In genomic region chr17:71003112-71003511, GRCm38 (mm10) we compare ENCODE assay signal across 8 mouse cellular contexts. TPM values are rescaled to one million over a fixed set of nuclear protein-coding genes. Genes with fewer than 3 reads are reported as not detected.
DNase-seq lines count a peak whose midpoint lies in the region; ATAC-seq and TF ChIP-seq lines count a peak whose summit lies in the region.

No protein-coding gene starts in this region.

- no peak for DNase-seq in kidney, postnatal 0 days (ENCODE audit: low spot score)
- DNase-seq in kidney, adult 11 months, result no peak
- no peak for DNase-seq in embryonic facial prominence, embryonic 14.5 days (ENCODE audit: low spot score)
- no peak for DNase-seq in embryo, embryonic 10.5 days (ENCODE audit: low spot score)
- DNase-seq in adipocyte (ENCODE audit: low spot score), result no peak
- DNase-seq in cerebellum, adult 2 months, result no peak

- H3K9ac ChIP-seq in kidney, postnatal 0 days (ENCODE audit: low read depth, low read length), result peak overlapping the region; percentile 41; the same call in 1 of the 2 replicates
- H3K9ac ChIP-seq in embryonic facial prominence, embryonic 14.5 days (ENCODE audit: low read depth, low read length), result peak overlapping the region; percentile 97
- H3K9ac ChIP-seq in intestine, embryonic 15.5 days, result no peak overlapping the region

- 53% methylated on average over 4 of the region's 4 CpGs for WGBS in kidney, postnatal 0 days
- 44% methylated on average over 4 of the region's 4 CpGs for WGBS in embryonic facial prominence, embryonic 14.5 days
- WGBS in intestine, embryonic 15.5 days, result 46% methylated on average over 4 of the region's 4 CpGs
- WGBS in cerebellum, adult 2 months, result 74% methylated on average over 4 of the region's 4 CpGs

- ATAC-seq in kidney, postnatal 0 days (replicated peaks; ENCODE audit: low FRiP score, low read depth), result no peak
- no peak for ATAC-seq in embryonic facial prominence, embryonic 14.5 days (ENCODE audit: low read depth)
- no peak for ATAC-seq in intestine, embryonic 15.5 days

- H3ac ChIP-seq in myocyte (ENCODE audit: control insufficient read depth, insufficient read length), result no peak overlapping the region

- H3K4me3 ChIP-seq in kidney, postnatal 0 days (replicated peaks; ENCODE audit: low read depth, low read length), result peak overlapping the region; percentile 89
- peak overlapping the region; percentile 96 for H3K4me3 ChIP-seq in embryonic facial prominence, embryonic 14.5 days (ENCODE audit: low read depth, low read length)
- H3K4me3 ChIP-seq in intestine, embryonic 15.5 days (replicated peaks), result no peak overlapping the region
- peak overlapping the region; percentile 85 for H3K4me3 ChIP-seq in myocyte
- H3K4me3 ChIP-seq in cerebellum, adult 2 months (replicated peaks; ENCODE audit: insufficient read depth, low read depth, low read length), result no peak overlapping the region

- H3K9me3 ChIP-seq in kidney, postnatal 0 days (replicated peaks; ENCODE audit: low read length), result no peaks in the 10 kb centered on the region
- H3K9me3 ChIP-seq in embryonic facial prominence, embryonic 14.5 days (ENCODE audit: control insufficient read depth, low read length), result no peaks in the 10 kb centered on the region
- no peaks in the 10 kb centered on the region for H3K9me3 ChIP-seq in intestine, embryonic 15.5 days

- TF ChIP-seq POLR2A in myocyte (IDR thresholded peaks at IDR 0.05; ENCODE audit: insufficient read length, low read depth), result peak; percentile 37
- no peak for TF ChIP-seq POLR2A in cerebellum, adult 2 months (IDR thresholded peaks at IDR 0.05; ENCODE audit: borderline replicate concordance, insufficient read depth, low read length)

- peaks cover 24% of the 10 kb centered on the region; the same call in 1 of the 2 replicates for H3K4me1 ChIP-seq in kidney, postnatal 0 days (replicated peaks; ENCODE audit: insufficient read depth, low read length)
- H3K4me1 ChIP-seq in embryonic facial prominence, embryonic 14.5 days (ENCODE audit: control insufficient read depth, insufficient read depth, low read length), result peaks cover 28% of the 10 kb centered on the region
- peaks cover 15% of the 10 kb centered on the region for H3K4me1 ChIP-seq in intestine, embryonic 15.5 days (replicated peaks)
- no peaks in the 10 kb centered on the region for H3K4me1 ChIP-seq in cerebellum, adult 2 months (ENCODE audit: control insufficient read depth, insufficient read depth, low read length)

- peaks cover 38% of the 10 kb centered on the region for H3K79me2 ChIP-seq in myocyte (ENCODE audit: control insufficient read depth, insufficient read depth)

- peak overlapping the region; percentile 100 for H3K27ac ChIP-seq in kidney, postnatal 0 days
- H3K27ac ChIP-seq in embryonic facial prominence, embryonic 14.5 days (replicated peaks; ENCODE audit: low read depth, low read length), result peak overlapping the region; percentile 100
- peak overlapping the region; percentile 100 for H3K27ac ChIP-seq in intestine, embryonic 15.5 days
- H3K27ac ChIP-seq in cerebellum, adult 2 months (ENCODE audit: insufficient read depth, low read length), result no peak overlapping the region

- H3K27me3 ChIP-seq in kidney, postnatal 0 days (ENCODE audit: insufficient read depth, low read length), result no peaks in the 10 kb centered on the region
- H3K27me3 ChIP-seq in embryonic facial prominence, embryonic 14.5 days (replicated peaks; ENCODE audit: control insufficient read depth, insufficient read depth, low read length), result no peaks in the 10 kb centered on the region
- H3K27me3 ChIP-seq in intestine, embryonic 15.5 days (replicated peaks), result no peaks in the 10 kb centered on the region
- no peaks in the 10 kb centered on the region for H3K27me3 ChIP-seq in myocyte (ENCODE audit: control insufficient read depth, insufficient read depth, insufficient read length)
- H3K27me3 ChIP-seq in cerebellum, adult 2 months (ENCODE audit: control insufficient read depth, insufficient read depth, low read length), result no peaks in the 10 kb centered on the region

- peak overlapping the region; percentile 54 for H3K4me2 ChIP-seq in kidney, postnatal 0 days (ENCODE audit: low read length)
- H3K4me2 ChIP-seq in embryonic facial prominence, embryonic 14.5 days (ENCODE audit: low read depth, low read length), result peak overlapping the region; percentile 74
- peak overlapping the region; percentile 60 for H3K4me2 ChIP-seq in intestine, embryonic 15.5 days (replicated peaks)
- peak overlapping the region; percentile 64 for H3K4me2 ChIP-seq in myocyte (ENCODE audit: low read depth)

- H3K36me3 ChIP-seq in kidney, postnatal 0 days (ENCODE audit: insufficient read depth, low read length), result no peaks in the 10 kb centered on the region
- H3K36me3 ChIP-seq in embryonic facial prominence, embryonic 14.5 days (ENCODE audit: control insufficient read depth, insufficient read depth, low read length), result no peaks in the 10 kb centered on the region
- no peaks in the 10 kb centered on the region for H3K36me3 ChIP-seq in intestine, embryonic 15.5 days
- H3K36me3 ChIP-seq in myocyte (ENCODE audit: control insufficient read depth, insufficient read depth), result peaks cover 5% of the 10 kb centered on the region

- no peak for TF ChIP-seq CTCF in kidney, postnatal 0 days (IDR thresholded peaks at IDR 0.05; ENCODE audit: low read depth)
- no peak for TF ChIP-seq CTCF in cerebellum, adult 2 months (IDR thresholded peaks at IDR 0.05; ENCODE audit: borderline replicate concordance, insufficient read depth, low read depth, low read length)

TF ChIP-seq in myocyte, 11 proteins besides CTCF, POLR2A, EP300 and RAD21:
- TF ChIP-seq POLR2AphosphoS2 (IDR thresholded peaks at IDR 0.05; ENCODE audit: insufficient read length, low read depth) (no peak), MAX (IDR thresholded peaks at IDR 0.05; ENCODE audit: low read depth) (no peak), USF1 (IDR thresholded peaks at IDR 0.05; ENCODE audit: low read depth) (no peak), REST (IDR thresholded peaks at IDR 0.05; ENCODE audit: insufficient read depth, insufficient read length) (no peak), SRF (IDR thresholded peaks at IDR 0.05; ENCODE audit: control insufficient read depth, insufficient read length, low read depth) (no peak), TCF3 (IDR thresholded peaks at IDR 0.05; ENCODE audit: insufficient read length, low read depth) (no peak), TCF12 (IDR thresholded peaks at IDR 0.05; ENCODE audit: insufficient read depth, poor library complexity, severe bottlenecking) (no peak), MYOG (IDR thresholded peaks at IDR 0.05; ENCODE audit: control insufficient read depth in 1 of 3, insufficient read depth in 1 of 3, insufficient read length in 2 of 3, low read depth in 2 of 3) (no peak), E2F4 (IDR thresholded peaks at IDR 0.05; ENCODE audit: insufficient read depth) (no peak), MYOD1 (IDR thresholded peaks at IDR 0.05; ENCODE audit: control insufficient read depth in 1 of 3, insufficient read length in 2 of 3, low read depth in 2 of 3) (no peak), CEBPB (IDR thresholded peaks at IDR 0.05; ENCODE audit: insufficient read depth, poor library complexity, severe bottlenecking) (no peak)
TF ChIP-seq in myocyte: peak in this region for 0.

RNA-seq across cellular contexts. Expression of gene Myl12a, which starts 0.4 kb away (rescaled TPM):
- 852 and 897 TPM in 2 replicates for polyA plus RNA-seq in kidney, postnatal 0 days (2015; fragmentation: Nextera tagmentation; extraction: Ambion mirVana)
- 690 and 724 TPM in 2 replicates for polyA plus RNA-seq in embryonic facial prominence, embryonic 14.5 days (2014; fragmentation: Nextera tagmentation; extraction: Ambion mirVana)
- 490 and 556 TPM in 2 replicates for polyA plus RNA-seq in intestine, embryonic 15.5 days (2015; fragmentation: Nextera tagmentation; extraction: Ambion mirVana)
- 880 TPM for polyA plus RNA-seq in myocyte (2012; fragmentation: generic; extraction: Trizol)
- 47.4 and 47.9 TPM in 2 replicates for polyA plus RNA-seq in cerebellum, adult 2 months (2012; rRNA removed)

RNA-seq across cellular contexts. Expression of gene Myom1, which starts 0.7 kb away (rescaled TPM):
- polyA plus RNA-seq in kidney, postnatal 0 days (2015; fragmentation: Nextera tagmentation; extraction: Ambion mirVana), result 2.8 and 3.0 TPM in 2 replicates
- 53.1 and 61.5 TPM in 2 replicates for polyA plus RNA-seq in embryonic facial prominence, embryonic 14.5 days (2014; fragmentation: Nextera tagmentation; extraction: Ambion mirVana)
- 11.1 and 12.6 TPM in 2 replicates for polyA plus RNA-seq in intestine, embryonic 15.5 days (2015; fragmentation: Nextera tagmentation; extraction: Ambion mirVana)
- polyA plus RNA-seq in myocyte (2012; fragmentation: generic; extraction: Trizol), result 52.7 TPM
- polyA plus RNA-seq in cerebellum, adult 2 months (2012; rRNA removed), result 1.6 and 2.4 TPM in 2 replicates

Comparison
In these comparisons a context has a peak if more than half of its experiments do, and no peak if none do; other contexts are left out.
1. H3K4me3 ChIP-seq: peak in kidney, postnatal 0 days (single experiment), embryonic facial prominence, embryonic 14.5 days (single experiment) and myocyte (single experiment); none in intestine, embryonic 15.5 days (single experiment) and cerebellum, adult 2 months (single experiment).
2. RNA of gene Myl12a, which starts 0.4 kb away (polyA plus RNA-seq): 880 TPM in myocyte (single experiment), 852 to 897 TPM in kidney, postnatal 0 days, 690 to 724 TPM in embryonic facial prominence, embryonic 14.5 days and 490 to 556 TPM in intestine, embryonic 15.5 days; 47.4 to 47.9 TPM in cerebellum, adult 2 months; every median in the first group is over 10 times any median in the second.
3. Peak in every context shown above with its lines, with median percentiles within 50 percentile points of each other: H3K4me2 ChIP-seq.